Mouse (Mus musculus) erythroblast, embryonic 14.5 days (primary cell): Measurements from ENCODE around the gene Runx2.

Experiments used
- GATA1 ChIP-seq: IDR thresholded peaks from 2 replicates; pipeline ENCODE4 v1.6.1; 2012; ENCODE audit warnings: low read length, inconsistent platforms, mixed read lengths
- TAL1 ChIP-seq: IDR thresholded peaks from 3 replicates; pipeline ENCODE4 v1.6.1; 2012; ENCODE audit warnings: low read length, inconsistent platforms, mixed read lengths

DNA sequence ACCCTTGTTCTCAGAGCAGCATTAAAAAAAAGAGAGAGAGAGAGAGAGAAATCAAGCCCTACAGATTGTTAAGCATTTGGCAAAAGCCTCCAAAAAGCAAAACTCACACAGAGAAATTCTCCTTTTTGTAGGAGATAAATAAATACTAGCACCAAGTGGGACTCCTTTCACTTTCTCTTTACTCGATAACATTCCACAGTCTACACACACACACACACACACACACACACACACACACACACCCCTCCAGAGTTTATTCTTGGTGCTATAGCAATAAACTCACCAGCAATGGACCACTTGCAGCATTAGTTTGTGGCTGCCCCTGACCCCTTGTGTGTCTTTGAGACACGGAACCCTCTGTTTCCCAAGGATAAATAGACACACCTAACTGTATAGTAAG is 190.9 kb downstream of the Runx2 start:
- no peak for TF ChIP-seq TAL1
- no peak for TF ChIP-seq GATA1
